Mouse (Mus musculus) heart, embryonic 13.5 days (tissue): ENCODE data around the gene Dbn1. TPM values are rescaled to one million over a fixed set of nuclear protein-coding genes. Genes with fewer than 3 reads are reported as not detected.

Experiments
- ATAC-seq: fragments of 200-750 bp; cut with Nextera tagmentation; 2 replicates; pipeline ENCODE4 v1.8.0; 2017; ENCODE audit warnings: moderate TSS enrichment; ENCODE audit not compliant: insufficient number of reproducible peaks, low FRiP score, low TSS enrichment; ENCODE audit errors: extremely low read depth
- H3K27ac ChIP-seq: fragments of 300-500 bp; sonication (generic); replicated peaks from 2 replicates; pipeline ENCODE4 v1.5.1; 2015; ENCODE audit warnings: moderate library complexity, mild to moderate bottlenecking, inconsistent platforms
- H3K27me3 ChIP-seq: fragments of 300-500 bp; sonication (generic); replicated peaks from 2 replicates; pipeline ENCODE4 v1.6.1; 2015; ENCODE audit warnings: mild to moderate bottlenecking, inconsistent platforms
- H3K36me3 ChIP-seq: fragments of 300-500 bp; sonication (generic); 2 replicates; pipeline ENCODE4 v1.6.1; 2015; ENCODE audit warnings: mild to moderate bottlenecking, inconsistent platforms
- H3K4me1 ChIP-seq: fragments of 300-500 bp; sonication (generic); 2 replicates; pipeline ENCODE4 v1.6.1; 2015; ENCODE audit warnings: inconsistent platforms
- H3K4me2 ChIP-seq: fragments of 300-500 bp; sonication (generic); 2 replicates; pipeline ENCODE4 v1.6.1; 2015; ENCODE audit warnings: inconsistent platforms, mild to moderate bottlenecking, moderate library complexity
- H3K4me3 ChIP-seq: fragments of 300-500 bp; sonication (generic); 2 replicates; pipeline ENCODE4 v1.5.1; 2015; ENCODE audit warnings: moderate library complexity, mild to moderate bottlenecking, inconsistent platforms
- H3K9ac ChIP-seq: fragments of 300-500 bp; sonication (generic); 2 replicates; pipeline ENCODE4 v1.6.1; 2015; ENCODE audit warnings: inconsistent platforms, mild to moderate bottlenecking, moderate library complexity
- H3K9me3 ChIP-seq: fragments of 300-500 bp; sonication (generic); 2 replicates; pipeline ENCODE4 v1.6.1; 2016; ENCODE audit warnings: inconsistent platforms
- WGBS: fragments of 180-500 bp; shearing (Covaris S2); methylation state at CpG from one replicate; pipeline ENCODE4 v1.1.7; 2015; ENCODE audit warnings: mixed read lengths; 5-methylcytosine and 5-hydroxymethylcytosine counted together
- polyA plus RNA-seq: library from polyadenylated mRNA; unstranded; fragments of >200 nt; fragmentation: Nextera tagmentation; extraction: Ambion mirVana; gene quantifications from 2 replicates; pipeline ENCODE4 v1.2.1, GENCODE M21; 2015

Dbn1 gene
- polyA plus RNA-seq, 1 experiment from 2014 or later = 83.8 TPM

DNA sequence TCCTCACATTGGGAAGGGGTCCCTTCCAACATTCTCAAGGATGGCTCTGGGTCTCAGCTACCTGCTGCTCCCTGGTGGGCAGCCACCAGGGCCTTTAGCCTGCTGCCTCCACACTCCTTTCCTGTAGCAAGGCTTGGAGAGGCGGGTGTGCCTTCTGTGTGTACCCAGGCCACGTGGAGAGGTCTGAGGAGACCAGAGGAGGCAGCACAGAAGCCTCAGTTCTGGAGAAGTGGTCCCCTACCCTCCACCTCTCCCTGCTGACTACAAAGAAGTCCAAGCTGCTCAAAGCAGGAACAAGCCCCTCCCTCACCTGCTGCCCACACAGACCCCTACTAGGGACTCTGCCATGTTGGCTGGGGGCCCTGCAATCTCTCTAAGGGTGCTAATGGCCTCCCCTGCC, 6.3 kb upstream of the Dbn1 start:
- Histone ChIP-seq H3K27me3 (peaks cover 75% of the 10 kb centered on the region), H3K4me1 (peaks cover 29% of the 10 kb centered on the region), H3K9me3 (no peaks in the 10 kb centered on the region), H3K9ac (no peak overlapping the region), H3K36me3 (peaks cover 30% of the 10 kb centered on the region), H3K4me3 (no peak overlapping the region), H3K4me2 (0 out of 2 replicates have a peak overlapping the region, but pooled peaks have one; percentile 29), H3K27ac (no peak overlapping the region)
- 10% methylated on average over 2 of the region's 2 CpGs for WGBS
- no peak for ATAC-seq

DNA sequence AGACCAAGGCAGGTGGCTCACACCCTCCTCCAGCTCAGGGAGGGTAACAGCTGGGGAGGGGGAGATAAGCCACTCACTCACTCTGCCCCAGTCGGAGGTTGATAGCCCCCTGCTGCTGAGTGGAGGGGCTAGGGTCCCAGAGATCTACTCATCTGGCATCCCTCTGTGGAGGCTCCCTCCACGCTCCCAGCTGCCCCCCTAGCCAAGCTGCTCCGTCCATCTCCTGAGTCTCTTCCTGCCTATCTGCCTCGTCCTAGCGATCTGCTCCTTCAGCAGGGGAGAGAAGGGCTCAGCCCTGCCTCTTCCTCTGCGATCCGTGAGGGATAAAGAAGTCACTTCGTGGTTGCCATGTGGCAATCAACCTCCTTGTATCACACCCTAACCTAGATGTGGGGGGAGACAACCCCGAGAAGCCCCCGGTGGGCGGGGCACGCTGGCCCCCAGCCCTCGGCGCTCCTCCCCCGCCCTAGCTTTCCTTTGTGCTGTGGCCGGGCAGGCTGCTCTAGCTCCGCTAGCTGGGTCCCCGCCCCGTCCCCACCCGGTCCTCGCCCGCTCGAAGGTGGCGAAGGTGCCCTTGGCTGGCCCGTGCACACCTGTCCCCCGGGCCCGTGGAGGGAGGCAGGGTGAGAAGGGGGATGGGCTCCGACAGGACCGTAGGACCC, 864 bp downstream of the Dbn1 start:
- 2% methylated on average over 29 of the region's 29 CpGs for WGBS
- peaks cover 90% of the 10 kb centered on the region for H3K27me3 ChIP-seq
- H3K4me1 ChIP-seq = peaks cover 58% of the 10 kb centered on the region
- peak overlapping the region; percentile 97 for H3K9ac ChIP-seq
- peak overlapping the region; percentile 70 for H3K4me3 ChIP-seq
- H3K9me3 ChIP-seq = no peaks in the 10 kb centered on the region
- peak overlapping the region; percentile 81 for H3K4me2 ChIP-seq
- H3K36me3 ChIP-seq = peaks cover 5% of the 10 kb centered on the region
- H3K27ac ChIP-seq = peak overlapping the region; percentile 70
- ATAC-seq = peak; percentile 48; the same call in 1 of the 2 replicates

DNA sequence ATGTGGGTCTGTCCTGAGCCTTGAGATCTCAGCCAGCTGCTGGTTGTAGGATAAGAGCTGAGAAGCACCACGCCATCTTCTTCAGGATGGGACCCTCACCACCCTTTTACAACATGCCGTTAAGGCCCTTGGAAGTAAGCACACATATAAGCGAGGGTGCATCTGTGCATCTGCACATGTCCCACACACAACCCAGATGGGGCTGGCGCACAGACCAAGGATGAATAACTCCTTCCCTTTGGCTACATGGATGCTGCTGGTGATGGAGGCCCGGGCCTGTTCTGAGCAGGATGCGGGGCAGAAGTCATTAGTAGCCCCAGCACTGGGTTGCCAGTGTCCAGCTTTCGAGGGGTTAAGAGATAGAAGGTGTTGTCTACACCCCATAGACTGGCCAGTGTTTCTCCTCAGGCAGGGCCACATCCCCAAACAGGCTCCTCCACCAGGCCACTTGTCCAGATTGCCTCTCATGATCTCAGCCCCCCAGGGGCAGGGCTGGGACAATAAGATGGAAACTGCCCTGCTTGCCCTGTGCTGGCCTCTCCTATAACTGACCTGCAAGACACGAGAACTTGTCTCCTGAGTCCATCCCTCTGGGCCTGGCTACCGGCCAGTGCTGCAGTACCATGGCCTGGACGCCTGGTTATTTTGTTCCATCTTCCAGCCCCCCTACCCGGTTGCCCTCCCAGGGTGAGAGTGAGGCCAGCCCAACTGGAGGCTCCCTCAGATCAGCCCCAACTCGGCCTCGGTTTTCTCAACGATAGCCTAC, 1.7 kb downstream of the Dbn1 start:
- Histone ChIP-seq H3K27ac (peak overlapping the region; percentile 70), H3K27me3 (peaks cover 88% of the 10 kb centered on the region), H3K9me3 (no peaks in the 10 kb centered on the region), H3K4me2 (peak overlapping the region; percentile 81), H3K4me3 (peak overlapping the region; percentile 70), H3K36me3 (peaks cover 13% of the 10 kb centered on the region), H3K4me1 (peaks cover 60% of the 10 kb centered on the region), H3K9ac (peak overlapping the region; percentile 97)
- 41% methylated on average over 14 of the region's 14 CpGs for WGBS
- ATAC-seq = no peak

DNA sequence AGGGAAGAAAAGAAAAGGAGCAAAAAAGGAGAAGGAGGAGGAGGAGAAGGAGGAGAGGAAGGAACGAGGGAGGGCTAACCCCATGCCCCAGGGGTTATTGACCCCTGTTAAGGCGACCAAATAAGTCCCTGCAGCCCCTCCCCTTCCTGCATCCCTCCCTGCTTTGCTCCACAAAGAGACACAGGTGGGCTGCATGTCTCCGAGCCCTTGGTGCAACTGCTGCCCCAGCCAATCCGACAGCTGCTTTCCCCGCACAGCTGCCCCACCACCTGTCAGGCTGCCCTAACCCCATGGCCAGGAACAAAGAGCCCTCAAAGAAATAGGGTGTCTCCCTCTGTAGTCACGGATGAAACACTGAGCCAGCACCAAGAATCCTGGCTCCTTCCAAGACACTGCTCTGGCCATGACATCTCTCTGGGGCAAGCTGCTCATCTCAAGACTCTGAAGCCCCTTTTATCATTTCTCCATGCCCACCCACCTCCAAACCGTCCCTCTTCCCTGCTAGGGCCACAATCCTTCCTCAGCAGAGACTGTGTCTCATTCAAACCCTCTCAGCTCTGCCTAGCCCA, 3.3 kb downstream of the Dbn1 start:
- WGBS = 47% methylated on average over 7 of the region's 7 CpGs
- Histone ChIP-seq H3K27me3 (peaks cover 92% of the 10 kb centered on the region), H3K27ac (no peak overlapping the region), H3K36me3 (peaks cover 29% of the 10 kb centered on the region), H3K9ac (no peak overlapping the region; the same call in 1 of the 2 replicates), H3K9me3 (no peaks in the 10 kb centered on the region), H3K4me1 (peaks cover 60% of the 10 kb centered on the region), H3K4me3 (no peak overlapping the region), H3K4me2 (peak overlapping the region; percentile 81)
- ATAC-seq = no peak

DNA sequence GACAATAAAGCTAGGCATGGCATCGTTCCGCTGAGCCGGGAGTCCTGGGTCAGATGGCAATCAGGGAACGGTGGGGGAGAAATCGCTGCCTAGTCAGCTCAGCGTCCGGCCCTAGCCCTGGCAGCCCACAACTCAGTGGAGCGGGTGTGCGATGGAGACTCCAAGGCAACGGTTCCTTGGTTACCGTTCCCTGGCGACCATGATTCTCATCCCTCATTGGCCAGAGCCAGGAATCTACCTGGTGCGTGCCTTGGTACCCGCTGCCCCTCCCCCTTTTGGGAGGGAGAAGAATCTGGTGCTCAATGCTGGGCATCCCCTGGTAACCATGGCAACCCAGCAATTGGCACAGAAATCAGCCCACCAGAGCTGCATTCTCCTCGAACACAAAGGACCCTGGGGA, 4.3 kb downstream of the Dbn1 start:
- peaks cover 92% of the 10 kb centered on the region for H3K27me3 ChIP-seq

DNA sequence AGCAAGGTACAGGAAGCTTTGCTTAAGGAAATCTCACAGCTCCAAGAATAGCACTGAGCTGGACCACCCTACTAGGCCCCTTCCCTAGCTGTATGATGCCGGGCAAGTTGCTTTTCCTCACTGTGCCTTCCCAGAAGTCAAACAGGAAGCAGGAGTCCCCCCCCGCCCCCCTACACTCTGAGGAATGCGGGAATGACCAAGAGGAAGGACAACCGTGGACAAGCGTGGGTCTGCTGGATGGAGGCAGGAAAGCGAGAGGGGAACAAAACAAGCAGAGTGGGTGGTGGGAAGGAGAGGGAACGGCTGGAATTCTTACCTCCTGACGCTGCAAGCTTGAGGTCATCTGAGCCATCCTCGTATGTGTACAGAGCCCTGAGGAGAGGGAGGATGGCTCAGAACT, 4.8 kb downstream of the Dbn1 start:
- H3K9me3 ChIP-seq = no peaks in the 10 kb centered on the region
- H3K4me3 ChIP-seq = peak overlapping the region; percentile 2; the same call in 1 of the 2 replicates
- peaks cover 36% of the 10 kb centered on the region for H3K36me3 ChIP-seq
- H3K9ac ChIP-seq = peak overlapping the region; percentile 50; the same call in 1 of the 2 replicates
- 27% methylated on average over 9 of the region's 9 CpGs for WGBS
- peak overlapping the region; percentile 54 for H3K27ac ChIP-seq
- H3K27me3 ChIP-seq = peaks cover 86% of the 10 kb centered on the region
- H3K4me2 ChIP-seq = peak overlapping the region; percentile 22
- no peak for ATAC-seq
- H3K4me1 ChIP-seq = peaks cover 61% of the 10 kb centered on the region

More for the DNA sequence above, 4.3 kb downstream of the Dbn1 start:
- Histone ChIP-seq H3K9me3 (no peaks in the 10 kb centered on the region), H3K27ac (peak overlapping the region; percentile 54), H3K9ac (peak overlapping the region; percentile 45; the same call in 1 of the 2 replicates), H3K36me3 (peaks cover 36% of the 10 kb centered on the region), H3K4me2 (peak overlapping the region; percentile 22), H3K4me3 (no peak overlapping the region), H3K4me1 (peaks cover 65% of the 10 kb centered on the region)
- WGBS = 48% methylated on average over 15 of the region's 15 CpGs
- ATAC-seq = no peak

DNA sequence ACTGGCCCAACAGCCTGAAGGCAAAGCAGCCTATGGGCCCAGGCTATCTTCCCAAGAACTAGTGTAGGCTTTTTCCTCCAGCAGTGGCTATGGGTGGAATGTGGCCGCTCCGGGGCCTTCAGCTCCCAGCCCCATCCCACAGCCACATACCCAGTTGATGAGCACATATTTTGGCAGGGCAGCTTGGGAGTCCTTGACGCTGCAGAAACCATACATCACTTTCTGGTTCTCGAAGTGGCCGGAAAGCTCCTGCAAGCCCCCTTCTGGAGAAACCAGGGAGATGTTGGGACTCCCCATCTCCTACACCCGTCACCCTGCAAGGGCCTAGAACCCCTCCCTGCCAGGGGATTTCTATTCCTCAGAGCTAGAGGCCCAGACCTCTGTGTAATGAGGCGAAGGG, 5.4 kb downstream of the Dbn1 start:
- H3K4me1 ChIP-seq = peaks cover 60% of the 10 kb centered on the region
- peaks cover 39% of the 10 kb centered on the region for H3K36me3 ChIP-seq
- peak overlapping the region; percentile 22; the same call in 1 of the 2 replicates for H3K4me2 ChIP-seq
- no peaks in the 10 kb centered on the region for H3K9me3 ChIP-seq
- H3K4me3 ChIP-seq = peak overlapping the region; percentile 2; the same call in 1 of the 2 replicates
- ATAC-seq = no peak; the same call in 1 of the 2 replicates
- 52% methylated on average over 7 of the region's 7 CpGs for WGBS
- peaks cover 85% of the 10 kb centered on the region for H3K27me3 ChIP-seq
- H3K9ac ChIP-seq = peak overlapping the region; percentile 50; the same call in 1 of the 2 replicates
- H3K27ac ChIP-seq = peak overlapping the region; percentile 54

DNA sequence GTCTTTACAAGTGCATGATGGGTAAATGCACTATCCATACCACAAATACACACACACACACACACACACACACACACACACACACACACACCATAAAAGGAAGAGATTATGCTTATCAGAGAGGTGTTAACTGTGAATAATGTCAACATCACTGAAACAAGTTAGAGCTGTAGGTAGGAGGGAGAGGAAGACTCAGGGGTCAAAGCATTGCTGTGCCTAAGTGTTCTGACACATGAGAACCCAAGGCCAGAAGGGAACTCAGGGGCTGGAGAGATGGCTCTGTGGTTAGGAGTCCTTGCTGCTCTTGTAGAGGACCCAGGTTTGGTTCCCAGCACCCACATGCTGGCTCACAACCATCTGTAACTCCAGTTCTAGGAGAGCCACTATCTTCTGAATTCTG, 8.0 kb downstream of the Dbn1 start:
- Histone ChIP-seq H3K36me3 (peaks cover 65% of the 10 kb centered on the region), H3K27ac (no peak overlapping the region), H3K27me3 (peaks cover 88% of the 10 kb centered on the region)

DNA sequence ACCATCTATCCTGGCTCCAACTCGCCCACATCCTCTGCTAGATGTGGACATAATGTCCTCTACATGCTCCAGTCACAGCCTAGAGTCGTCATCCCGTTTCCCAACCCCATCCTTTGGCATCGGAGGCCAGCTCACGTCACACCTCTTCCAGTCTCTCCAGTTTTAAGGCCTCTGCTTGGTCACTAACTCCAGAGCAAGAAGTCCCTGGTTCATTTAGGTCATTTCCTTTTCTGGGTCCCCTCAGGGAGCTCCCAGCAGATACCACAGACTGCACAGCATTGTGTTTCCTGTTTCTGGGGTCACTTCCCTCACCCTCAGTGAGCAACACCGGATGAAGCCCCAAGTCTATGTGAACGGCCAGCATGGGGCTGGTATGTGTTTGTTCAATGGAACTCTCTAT, 8.9 kb downstream of the Dbn1 start:
- WGBS = 62% methylated on average over 7 of the region's 7 CpGs
- Histone ChIP-seq H3K9ac (no peak overlapping the region), H3K36me3 (peaks cover 74% of the 10 kb centered on the region), H3K9me3 (no peaks in the 10 kb centered on the region), H3K27ac (peak overlapping the region; percentile 52; the same call in 1 of the 2 replicates), H3K4me2 (no peak overlapping the region), H3K27me3 (peaks cover 88% of the 10 kb centered on the region), H3K4me3 (no peak overlapping the region), H3K4me1 (peaks cover 30% of the 10 kb centered on the region)
- no peak for ATAC-seq

More for the DNA sequence above, 8.0 kb downstream of the Dbn1 start:
- ATAC-seq = no peak
- H3K4me3 ChIP-seq = no peak overlapping the region
- no peak overlapping the region for H3K4me2 ChIP-seq
- H3K4me1 ChIP-seq = peaks cover 35% of the 10 kb centered on the region
- H3K9ac ChIP-seq = no peak overlapping the region
- H3K9me3 ChIP-seq = no peaks in the 10 kb centered on the region

DNA sequence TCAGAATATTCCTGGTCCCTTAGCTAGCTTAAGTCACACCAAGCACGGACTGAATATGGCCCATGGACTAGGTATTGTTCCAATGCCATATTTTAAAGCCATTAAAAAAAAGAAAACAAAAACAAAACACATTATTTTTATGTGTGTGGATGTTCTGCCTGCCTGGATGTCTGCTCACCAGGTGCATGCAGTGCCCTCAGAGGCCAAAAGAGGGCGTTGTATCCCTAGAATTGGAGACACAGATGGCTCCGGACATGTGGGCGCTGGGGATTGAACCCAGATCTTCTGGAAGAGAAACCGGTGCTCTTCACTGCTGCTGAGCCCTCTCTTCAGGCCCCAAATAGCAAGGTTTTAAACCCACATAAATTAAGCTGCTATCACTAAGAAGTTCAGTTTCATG, 9.9 kb downstream of the Dbn1 start:
- Histone ChIP-seq H3K27me3 (peaks cover 88% of the 10 kb centered on the region), H3K36me3 (peaks cover 80% of the 10 kb centered on the region)

DNA sequence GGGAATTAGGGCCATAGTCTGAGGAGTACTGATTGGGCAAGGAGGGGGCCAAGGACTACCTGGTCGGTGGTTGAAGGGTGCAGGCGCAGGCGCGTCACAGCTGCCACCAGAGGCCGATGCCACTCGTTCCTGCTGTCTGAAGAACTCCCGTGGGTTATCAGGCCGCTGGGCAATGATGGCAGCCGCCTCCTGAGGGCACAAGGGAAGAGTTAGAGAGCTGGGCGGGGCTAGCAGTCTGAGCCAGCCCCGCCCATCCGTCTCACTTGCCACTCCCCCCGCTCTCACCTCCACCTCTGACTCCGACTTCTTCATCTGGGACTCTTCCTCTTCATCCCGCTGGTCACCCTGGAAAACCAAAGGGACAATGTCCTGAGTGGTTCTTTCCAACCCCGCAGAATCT, 10.4 kb downstream of the Dbn1 start:
- Histone ChIP-seq H3K27ac (no peak overlapping the region), H3K4me2 (no peak overlapping the region), H3K27me3 (peaks cover 87% of the 10 kb centered on the region), H3K36me3 (peaks cover 80% of the 10 kb centered on the region), H3K9ac (no peak overlapping the region), H3K4me3 (no peak overlapping the region), H3K4me1 (peaks cover 28% of the 10 kb centered on the region), H3K9me3 (no peaks in the 10 kb centered on the region)
- WGBS = 59% methylated on average over 16 of the region's 16 CpGs
- ATAC-seq = no peak

More for the DNA sequence above, 9.9 kb downstream of the Dbn1 start:
- Histone ChIP-seq H3K4me1 (peaks cover 30% of the 10 kb centered on the region), H3K4me3 (no peak overlapping the region), H3K9me3 (no peaks in the 10 kb centered on the region), H3K9ac (no peak overlapping the region), H3K27ac (no peak overlapping the region), H3K4me2 (no peak overlapping the region)
- WGBS = 47% methylated on average over 5 of the region's 5 CpGs
- no peak for ATAC-seq
